Mouse (Mus musculus) cerebellum, adult 2 months (tissue): ENCODE data around the gene Pgpep1l.

Experiments
- CTCF ChIP-seq: fragments of 200-500 bp; IDR thresholded peaks from 2 replicates; pipeline ENCODE4 v1.5.1; 2011; ENCODE audit warnings: low read depth, mild to moderate bottlenecking, control low read depth, low read length, moderate library complexity, borderline replicate concordance; ENCODE audit not compliant: insufficient read depth
- POLR2A ChIP-seq: fragments of 200-500 bp; IDR thresholded peaks from 2 replicates; pipeline ENCODE4 v1.6.1; 2011; ENCODE audit warnings: low read length, control low read depth, borderline replicate concordance; ENCODE audit not compliant: insufficient read depth

GRCm38 (mm10) chr7:68287582-68287981 lies 23.5 kb upstream of the Pgpep1l start:
- TF ChIP-seq POLR2A (no peak), CTCF (no peak)
